Mouse (Mus musculus): Measurements from ENCODE around the gene Mast4. TPM values are rescaled to one million over a fixed set of nuclear protein-coding genes. Genes with fewer than 3 reads are reported as not detected.

The Mast4 gene
- total RNA-seq, 2 experiments from 2014 or later: 57.3 to 62.4 TPM

DNA sequence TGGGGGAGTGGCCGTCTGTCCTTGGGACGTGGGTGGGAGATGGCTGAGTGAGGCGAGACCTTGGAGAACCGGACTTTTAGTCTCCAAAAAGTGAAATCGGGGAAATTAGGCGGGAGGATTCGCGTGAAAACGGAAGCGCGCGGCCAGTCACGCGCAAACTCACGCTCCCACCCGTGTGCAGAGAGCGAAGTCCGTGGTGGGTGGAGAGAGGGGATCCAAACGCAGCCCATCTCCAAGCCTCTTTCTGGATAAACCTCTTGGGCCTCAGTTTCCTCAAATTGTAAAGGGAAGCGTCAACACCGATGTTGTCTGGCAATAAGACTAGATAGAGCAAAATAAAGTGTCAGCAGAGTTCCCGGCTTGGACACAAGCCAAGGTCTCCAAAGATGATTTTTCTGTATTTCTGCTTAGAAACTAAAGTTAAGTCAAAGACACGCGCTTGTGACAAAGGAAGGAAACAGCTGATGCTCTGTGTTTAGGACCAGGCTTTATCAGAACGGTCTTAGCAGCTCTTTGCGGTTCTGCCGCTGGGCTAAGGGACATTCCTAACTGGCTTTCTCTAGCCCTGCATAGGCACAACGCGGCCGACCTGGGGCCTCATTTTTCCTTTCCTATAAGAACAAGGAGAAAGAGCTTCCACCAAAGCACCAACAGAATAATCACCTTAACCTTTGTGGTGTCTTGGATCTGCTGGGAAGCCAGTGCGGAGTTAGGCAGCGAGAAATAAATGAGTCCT is 594 bp upstream of the Mast4 start:
- Histone ChIP-seq H3K4me3 (peak overlapping the region; percentile 65), H3K27ac (0 out of 2 replicates have a peak overlapping the region, but pooled peaks have one; percentile 28)
- intact Hi-C loops (cut with DNase I): loop anchor here (2.0 kb wide), 1 partner anchor 160 kb away; no protein-coding TSS in a partner anchor
- peak in 1 of 2 experiments; percentile 13 for DNase-seq (ENCODE audit: extremely low spot score in 1 of 2, low spot score in 2 of 2)
- no peak for TF ChIP-seq CTCF (IDR thresholded peaks at IDR 0.05)

DNA sequence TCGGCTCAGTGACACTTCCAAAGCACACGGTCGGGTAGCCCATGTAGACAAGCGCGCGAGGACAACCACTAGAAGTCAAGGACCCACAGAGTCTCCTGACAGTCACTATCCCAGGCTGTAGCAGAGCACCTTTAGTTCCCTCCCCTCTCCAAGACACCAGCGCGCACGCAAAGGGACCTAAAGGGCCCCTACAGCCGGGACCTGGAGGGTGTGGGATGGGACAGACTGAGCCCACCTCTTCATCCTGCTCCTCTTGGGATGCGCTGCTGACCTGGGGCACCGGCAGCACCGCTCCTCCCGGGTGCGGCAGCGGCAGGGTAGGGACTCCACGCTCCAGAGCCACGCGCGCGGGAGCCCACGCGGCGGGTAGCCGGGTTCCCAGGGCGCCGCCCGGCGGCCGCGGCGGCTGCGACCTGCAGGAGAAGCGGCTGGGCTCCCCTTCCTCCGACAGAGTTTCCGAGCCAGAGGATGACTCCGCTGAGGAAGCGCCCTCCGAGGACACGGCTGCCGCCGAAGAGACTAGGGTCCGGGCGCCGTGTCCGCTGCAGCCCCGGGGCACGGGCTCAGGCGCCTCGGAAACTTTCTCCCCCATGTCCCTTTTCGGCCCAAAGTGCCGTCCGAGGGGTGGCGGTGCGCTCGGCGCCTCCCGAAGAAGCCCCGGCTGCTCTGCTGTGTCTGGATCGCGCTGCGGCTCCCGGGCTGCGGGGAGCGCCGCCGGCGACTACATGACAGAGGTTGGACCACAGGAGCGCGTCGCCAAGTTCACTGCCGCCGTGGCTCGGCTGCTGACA is 501 bp downstream of the Mast4 start:
- TF ChIP-seq CTCF (IDR thresholded peaks at IDR 0.05): peak; percentile 45
- Histone ChIP-seq H3K27ac (peak overlapping the region; percentile 62), H3K4me3 (peak overlapping the region; percentile 65)
- peak; percentile 38 to 58 for DNase-seq (ENCODE audit: extremely low spot score in 1 of 2, low spot score in 2 of 2)
- intact Hi-C loops (cut with DNase I): loop anchor here (2.0 kb wide), 2 partner anchors 133 to 159 kb away; no protein-coding TSS in a partner anchor

DNA sequence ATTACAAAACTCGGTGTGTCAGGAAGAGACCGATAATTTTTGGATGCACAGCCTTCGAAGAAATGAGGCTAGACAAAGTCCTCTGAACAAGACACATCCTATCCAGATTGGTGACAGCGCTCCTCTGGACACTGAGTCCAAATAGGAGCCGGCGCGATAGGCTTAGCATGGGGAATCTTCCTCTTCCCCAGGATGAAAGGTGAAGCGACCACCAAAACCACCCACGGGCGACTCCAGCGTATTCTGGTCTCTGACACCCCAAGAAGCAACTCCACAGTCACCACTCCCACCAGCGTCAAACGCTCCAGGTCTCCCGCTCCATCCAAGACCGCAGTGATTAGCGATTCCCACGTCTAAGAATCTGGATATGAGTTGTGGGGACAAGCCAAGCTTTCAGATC is 1.1 kb downstream of the Mast4 start:
- TF ChIP-seq CTCF (IDR thresholded peaks at IDR 0.05): no peak
- Histone ChIP-seq H3K4me3 (peak overlapping the region; percentile 65), H3K27ac (peak overlapping the region; percentile 62; the same call in 1 of the 2 replicates)
- intact Hi-C loops (cut with DNase I): loop anchor here (2.0 kb wide), 1 partner anchor 132 kb away; no protein-coding TSS in a partner anchor
- peak in 1 of 2 experiments; percentile 12 for DNase-seq (ENCODE audit: extremely low spot score in 1 of 2, low spot score in 2 of 2)

DNA sequence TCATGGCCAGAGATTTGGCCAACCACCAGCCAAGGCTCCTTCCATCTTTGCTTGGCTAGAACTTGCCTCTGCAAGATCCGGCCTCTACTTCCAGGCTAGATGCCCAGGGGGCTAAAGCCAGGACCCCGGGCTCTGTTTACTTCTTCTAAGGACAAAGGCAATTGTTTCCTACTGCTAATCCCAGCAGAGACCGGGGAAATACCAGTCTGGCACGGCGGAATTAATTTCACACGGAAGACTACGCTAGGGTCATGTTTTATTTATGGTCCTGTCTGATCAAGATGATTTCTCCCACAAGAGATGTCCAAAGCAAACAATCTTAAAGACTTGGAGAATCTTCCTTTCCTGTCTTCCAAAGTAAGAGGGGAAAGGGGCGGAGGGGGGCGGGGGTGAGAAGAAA is 1.6 kb downstream of the Mast4 start:
- no peak for DNase-seq (ENCODE audit: extremely low spot score in 1 of 2, low spot score in 2 of 2)
- intact Hi-C loops (cut with DNase I): loop anchor here (2.0 kb wide), 1 partner anchor 132 kb away; no protein-coding TSS in a partner anchor
- Histone ChIP-seq H3K27ac (no peak overlapping the region), H3K4me3 (peak overlapping the region; percentile 65)
- no peak for TF ChIP-seq CTCF (IDR thresholded peaks at IDR 0.05)

DNA sequence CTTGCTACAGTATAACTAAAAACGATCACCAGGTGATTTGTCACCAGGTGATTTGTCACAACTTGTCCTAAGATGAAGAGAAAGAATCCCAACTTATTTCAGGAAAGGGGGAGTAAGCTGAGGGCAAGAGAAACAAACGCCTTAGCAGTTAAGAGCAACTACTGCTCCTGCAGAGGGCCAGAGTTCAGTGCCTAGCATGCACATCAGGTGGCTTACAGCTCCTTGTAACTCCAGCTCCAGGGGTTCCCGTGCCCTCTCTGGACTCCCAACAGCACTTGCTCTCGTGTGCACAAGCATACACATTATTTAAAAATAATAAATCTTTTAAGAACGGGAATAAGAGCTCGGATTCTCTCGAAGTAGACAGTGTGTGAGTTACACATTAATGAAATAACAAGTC is 3.2 kb downstream of the Mast4 start:
- Histone ChIP-seq H3K27ac (no peak overlapping the region), H3K4me3 (no peak overlapping the region)
- no peak for DNase-seq (ENCODE audit: extremely low spot score in 1 of 2, low spot score in 2 of 2)
- TF ChIP-seq CTCF (IDR thresholded peaks at IDR 0.05): no peak
- intact Hi-C loops (cut with DNase I): no loop called here

DNA sequence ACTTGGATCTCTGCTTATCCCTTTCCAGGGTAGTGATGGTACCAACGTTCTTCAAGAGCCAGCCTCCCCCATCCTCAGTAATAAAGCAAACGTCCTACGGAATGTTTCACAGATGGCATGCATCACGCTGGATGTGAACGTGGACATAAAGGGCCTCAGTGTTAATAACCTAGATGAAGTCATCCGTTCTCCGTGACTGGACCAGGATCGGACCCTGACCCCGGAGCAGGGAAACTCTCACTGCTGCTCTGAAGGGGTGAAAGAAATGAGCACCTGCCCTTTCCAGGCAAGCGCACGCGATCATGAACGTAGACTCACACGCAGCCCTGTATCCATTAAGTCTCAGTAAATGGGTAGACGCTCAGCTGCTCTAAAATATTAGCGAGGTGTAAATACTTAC is 6.0 kb downstream of the Mast4 start:
- Histone ChIP-seq H3K4me3 (no peak overlapping the region), H3K27ac (no peak overlapping the region)
- intact Hi-C loops (cut with DNase I): no loop called here
- no peak for TF ChIP-seq CTCF (IDR thresholded peaks at IDR 0.05)
- DNase-seq (ENCODE audit: extremely low spot score in 1 of 2, low spot score in 2 of 2): no peak

DNA sequence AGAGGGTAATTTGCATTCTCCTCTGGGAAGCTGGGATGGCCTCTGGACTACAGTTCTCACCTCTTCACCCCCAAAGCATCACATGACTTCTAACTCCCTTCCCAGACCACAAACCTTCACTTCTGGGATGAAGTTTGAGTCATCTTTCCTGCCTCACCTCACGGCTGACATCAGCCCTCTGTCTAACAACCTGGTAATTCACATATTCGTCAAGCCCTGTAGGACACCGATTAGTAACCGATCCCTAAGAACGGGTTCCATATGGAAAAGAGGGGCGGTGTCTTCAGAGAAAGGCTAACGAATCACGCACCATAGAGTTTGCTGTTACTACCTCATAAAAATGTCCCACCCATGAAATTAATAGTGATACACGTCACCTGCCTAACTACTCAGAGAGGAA is 6.5 kb downstream of the Mast4 start:
- H3K27ac ChIP-seq: no peak overlapping the region
- DNase-seq (ENCODE audit: extremely low spot score in 1 of 2, low spot score in 2 of 2): no peak
- TF ChIP-seq CTCF (IDR thresholded peaks at IDR 0.05): no peak
- no peak overlapping the region for H3K4me3 ChIP-seq
- intact Hi-C loops (cut with DNase I): no loop called here

DNA sequence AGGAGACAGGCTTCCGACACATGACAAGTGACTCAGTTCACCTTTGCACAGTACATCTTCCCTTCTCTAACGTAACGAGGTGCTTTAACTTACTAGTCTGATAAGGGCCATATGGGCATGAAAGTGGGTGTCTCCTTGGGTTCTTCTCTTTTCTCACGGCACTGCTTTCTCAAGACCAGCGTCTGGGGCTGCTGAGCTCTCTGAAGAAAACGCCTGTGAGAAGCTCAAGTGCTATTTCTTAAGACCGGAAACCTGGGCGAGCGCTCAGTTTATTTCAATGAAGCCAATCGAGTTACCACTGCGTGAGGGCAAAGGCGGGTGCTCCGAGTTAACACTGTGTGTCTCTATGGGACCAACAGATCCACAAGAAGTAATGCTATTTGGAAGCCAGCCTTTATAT is 8.1 kb downstream of the Mast4 start:
- DNase-seq (ENCODE audit: extremely low spot score in 1 of 2, low spot score in 2 of 2): no peak
- intact Hi-C loops (cut with DNase I): no loop called here
- H3K4me3 ChIP-seq: no peak overlapping the region
- TF ChIP-seq CTCF (IDR thresholded peaks at IDR 0.05): no peak
- no peak overlapping the region for H3K27ac ChIP-seq

DNA sequence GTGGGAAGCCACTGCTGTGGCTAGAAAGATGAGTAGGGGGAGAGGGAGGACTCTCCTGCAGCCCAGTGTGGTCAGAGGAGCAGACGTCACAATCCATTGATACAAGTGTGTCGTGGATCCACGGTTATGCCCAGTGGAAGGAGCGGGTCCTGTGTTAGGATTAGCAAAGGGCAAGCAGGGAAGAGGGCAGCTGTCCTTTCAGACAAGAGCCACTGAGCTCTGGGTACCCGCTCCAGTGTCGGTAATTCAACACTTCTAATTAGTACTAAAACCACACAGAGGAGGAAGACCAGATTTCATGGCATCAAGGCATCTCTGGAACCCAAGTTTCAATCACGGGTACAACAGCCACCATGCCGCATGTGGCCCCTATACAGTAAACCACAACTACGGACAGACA is 14.4 kb downstream of the Mast4 start:
- no peak for DNase-seq (ENCODE audit: extremely low spot score in 1 of 2, low spot score in 2 of 2)
- Histone ChIP-seq H3K4me3 (no peak overlapping the region), H3K27ac (no peak overlapping the region)
- intact Hi-C loops (cut with DNase I): no loop called here
- TF ChIP-seq CTCF (IDR thresholded peaks at IDR 0.05): no peak

DNA sequence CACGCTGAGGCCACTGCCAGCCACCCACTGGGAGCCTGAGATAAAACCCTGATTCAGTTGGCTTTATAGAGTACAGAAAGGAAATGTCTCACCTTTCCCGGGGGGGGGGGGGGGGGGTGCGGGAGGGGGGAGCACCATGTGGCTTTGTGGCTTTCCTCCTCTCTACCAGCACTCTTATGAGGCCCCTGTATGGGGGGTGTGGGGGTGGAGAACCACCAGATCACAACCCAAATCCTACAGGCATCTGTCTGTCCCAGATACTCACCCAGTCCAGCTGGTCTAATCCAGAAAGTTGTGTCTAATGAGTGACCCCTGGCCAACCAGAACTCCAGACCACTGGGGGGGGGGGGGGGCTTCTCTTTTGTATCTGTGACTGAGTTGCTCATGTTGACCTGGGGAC is 15.0 kb downstream of the Mast4 start:
- Histone ChIP-seq H3K4me3 (no peak overlapping the region), H3K27ac (no peak overlapping the region)
- DNase-seq (ENCODE audit: extremely low spot score in 1 of 2, low spot score in 2 of 2): no peak
- intact Hi-C loops (cut with DNase I): no loop called here
- TF ChIP-seq CTCF (IDR thresholded peaks at IDR 0.05): no peak

DNA sequence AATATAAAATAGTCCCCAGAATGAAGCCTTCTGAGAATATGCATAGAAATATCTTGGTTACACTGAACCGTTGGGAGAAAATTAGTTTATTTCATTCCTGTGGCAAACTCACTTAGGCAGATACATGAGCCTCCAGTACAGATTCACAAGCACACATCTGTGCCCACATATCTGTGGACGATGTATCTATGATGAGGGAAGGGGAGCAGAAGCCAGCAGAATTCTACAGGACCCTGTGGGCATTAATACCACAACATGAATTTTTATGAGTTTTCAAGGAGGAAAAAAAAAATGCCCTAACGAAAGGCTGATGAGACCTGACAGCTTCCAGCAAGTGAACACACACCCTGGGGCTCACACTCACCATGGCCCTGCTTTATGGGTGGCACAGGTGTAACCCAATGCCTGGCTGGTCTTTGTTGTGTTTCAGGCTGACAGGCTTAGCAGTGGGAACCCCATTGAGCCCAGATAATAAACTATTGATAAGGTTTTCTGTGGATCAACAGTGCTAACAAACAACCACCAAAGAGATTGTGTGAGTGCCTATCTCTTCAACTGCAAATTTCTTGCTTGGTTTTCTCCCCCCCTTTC is 17.4 kb downstream of the Mast4 start:
- no peak overlapping the region for H3K27ac ChIP-seq
- H3K4me3 ChIP-seq: no peak overlapping the region
- intact Hi-C loops (cut with DNase I): no loop called here
- TF ChIP-seq CTCF (IDR thresholded peaks at IDR 0.05): no peak
- DNase-seq (ENCODE audit: extremely low spot score in 1 of 2, low spot score in 2 of 2): no peak
